Mouse (Mus musculus): ENCODE data around the gene Dusp1.

GRCm38 (mm10) chr17:26563476-26563875 is 1.5 kb upstream of the Dusp1 start:
- no peak for TF ChIP-seq POLR2A (IDR thresholded peaks at IDR 0.05; ENCODE audit: low read depth, low read length)
- TF ChIP-seq CTCF (IDR thresholded peaks at IDR 0.05; ENCODE audit: extremely low read depth, insufficient read length, insufficient replicate concordance, low read depth, low read length), result no peak

Measured in small intestine, adult 2 months (tissue).